Mouse (Mus musculus) CH12.LX (cell line): ENCODE measurements around the gene Hbq1b. TPM values are rescaled to one million over a fixed set of nuclear protein-coding genes. Genes with fewer than 3 reads are reported as not detected.

Experiments used
- DNase-seq: peaks from one replicate; pipeline ENCODE4 v3.0.0-alpha.2; 2013; ENCODE audit errors: extremely low read depth
- H3K27ac ChIP-seq: 2 replicates; pipeline ENCODE4 v1.5.1; 2012; ENCODE audit warnings: low read depth, mild to moderate bottlenecking, control low read depth, moderate library complexity; ENCODE audit not compliant: insufficient read depth
- H3K27me3 ChIP-seq: replicated peaks from 2 replicates; pipeline ENCODE3; 2012; ENCODE audit warnings: inconsistent platforms
- H3K36me3 ChIP-seq, 2 experiments: replicated peaks in 1 of 2; 2 replicates each; pipeline versions ENCODE3 to v1.6.1; 2012; ENCODE audit warnings: inconsistent platforms in 1 of 2, low read length in 1 of 2, mild to moderate bottlenecking in 1 of 2, mixed read lengths in 1 of 2, moderate library complexity in 1 of 2; ENCODE audit not compliant: control insufficient read depth in 1 of 2, insufficient read depth in 1 of 2
- H3K4me1 ChIP-seq, 2 experiments: 2 replicates each; pipeline ENCODE4 v1.6.1; 2012; ENCODE audit warnings: inconsistent platforms in 1 of 2, moderate library complexity in 1 of 2; ENCODE audit not compliant: insufficient read depth in 2 of 2, control insufficient read depth in 1 of 2
- H3K4me2 ChIP-seq: 2 replicates; pipeline ENCODE4 v1.6.1; 2012; ENCODE audit warnings: low read depth, mild to moderate bottlenecking, control low read depth; ENCODE audit not compliant: poor library complexity, insufficient read depth, severe bottlenecking
- H3K4me3 ChIP-seq, 3 experiments: fragments of 150-350 bp in 1 of 3; sonication (generic) in 1 of 3; replicated peaks in 1 of 3; 2 replicates each; pipeline versions ENCODE3 to v1.5.1; 2011 to 2012; ENCODE audit warnings: low read depth in 2 of 3, low read length in 2 of 3, mild to moderate bottlenecking in 2 of 3, moderate library complexity in 2 of 3, control low read depth in 1 of 3, improper control_type of control experiment in 1 of 3, inconsistent platforms in 1 of 3, mixed read lengths in 1 of 3; ENCODE audit not compliant: poor library complexity in 1 of 3
- H3K79me2 ChIP-seq: replicated peaks from 2 replicates; pipeline ENCODE4 v1.6.1; 2012; ENCODE audit warnings: mild to moderate bottlenecking, moderate library complexity; ENCODE audit not compliant: control insufficient read depth, poor library complexity, insufficient read depth, severe bottlenecking; ENCODE audit errors: extremely low read depth
- H3K9ac ChIP-seq: 2 replicates; pipeline ENCODE4 v1.6.1; 2012; ENCODE audit warnings: low read depth, mild to moderate bottlenecking, control low read depth, moderate library complexity; ENCODE audit not compliant: insufficient read depth
- H3K9me3 ChIP-seq: replicated peaks from 2 replicates; pipeline ENCODE3; 2012; ENCODE audit warnings: low read length, inconsistent platforms, mixed read lengths
- CHD2 ChIP-seq: IDR thresholded peaks from 2 replicates; pipeline ENCODE4 v1.6.1; 2011; ENCODE audit warnings: low read length, improper control_type of control experiment
- E2F4 ChIP-seq: IDR thresholded peaks from 2 replicates; pipeline ENCODE4 v1.6.1; 2011; ENCODE audit warnings: low read depth, low read length, improper control_type of control experiment; ENCODE audit not compliant: insufficient replicate concordance
- ELF1 ChIP-seq: IDR thresholded peaks from 2 replicates; pipeline ENCODE4 v1.6.1; 2014; ENCODE audit warnings: low read depth, mild to moderate bottlenecking, inconsistent platforms, low read length, improper control_type of control experiment
- EP300 ChIP-seq: IDR thresholded peaks from 2 replicates; pipeline ENCODE4 v1.6.1; 2011; ENCODE audit warnings: low read length, improper control_type of control experiment
- ETS1 ChIP-seq: conservative IDR thresholded peaks from 2 replicates; pipeline ENCODE4 v1.6.1; 2012; ENCODE audit warnings: low read depth, mild to moderate bottlenecking, inconsistent platforms, low read length, improper control_type of control experiment, moderate library complexity
- GABPA ChIP-seq: IDR thresholded peaks from 2 replicates; pipeline ENCODE4 v1.6.1; 2012; ENCODE audit warnings: low read depth, low read length, improper control_type of control experiment, inconsistent platforms; ENCODE audit not compliant: insufficient replicate concordance
- MAFK ChIP-seq: IDR thresholded peaks from 2 replicates; pipeline ENCODE4 v1.6.1; 2011; ENCODE audit warnings: low read length, improper control_type of control experiment; ENCODE audit not compliant: insufficient replicate concordance
- MAX ChIP-seq: IDR thresholded peaks from 2 replicates; pipeline ENCODE4 v1.6.1; 2011; ENCODE audit warnings: low read length, improper control_type of control experiment
- MAZ ChIP-seq: IDR thresholded peaks from 2 replicates; pipeline ENCODE4 v1.6.1; 2012; ENCODE audit warnings: low read depth, mild to moderate bottlenecking, inconsistent platforms, low read length, improper control_type of control experiment, moderate library complexity
- MEF2A ChIP-seq: IDR thresholded peaks from 2 replicates; pipeline ENCODE4 v1.6.1; 2014; ENCODE audit warnings: low read depth, mild to moderate bottlenecking, inconsistent platforms, low read length, improper control_type of control experiment, borderline replicate concordance
- POLR2A ChIP-seq: IDR thresholded peaks from 2 replicates; pipeline ENCODE4 v1.6.1; 2011; ENCODE audit warnings: low read depth, mild to moderate bottlenecking, improper control_type of control experiment, low read length
- SIN3A ChIP-seq: IDR thresholded peaks from 2 replicates; pipeline ENCODE4 v1.6.1; 2012; ENCODE audit warnings: low read length, improper control_type of control experiment, inconsistent platforms
- SMC3 ChIP-seq: IDR thresholded peaks from 2 replicates; pipeline ENCODE4 v1.6.1; 2011; ENCODE audit warnings: low read depth, low read length, improper control_type of control experiment
- TBP ChIP-seq: conservative IDR thresholded peaks from 2 replicates; pipeline ENCODE4 v1.6.1; 2011; ENCODE audit warnings: low read depth, low read length, improper control_type of control experiment
- UBTF ChIP-seq: IDR thresholded peaks from 2 replicates; pipeline ENCODE4 v1.6.1; 2012; ENCODE audit warnings: low read depth, mild to moderate bottlenecking, inconsistent platforms, low read length, improper control_type of control experiment, moderate library complexity
- USF1 ChIP-seq: IDR thresholded peaks from 2 replicates; pipeline ENCODE4 v1.6.1; 2014; ENCODE audit warnings: low read depth, mild to moderate bottlenecking, inconsistent platforms, low read length, improper control_type of control experiment
- USF2 ChIP-seq: conservative IDR thresholded peaks from 2 replicates; pipeline ENCODE4 v1.6.1; 2011; ENCODE audit warnings: low read depth, low read length, improper control_type of control experiment
- ZC3H11A ChIP-seq: IDR thresholded peaks from 2 replicates; pipeline ENCODE4 v1.6.1; 2012; ENCODE audit warnings: low read depth, mild to moderate bottlenecking, inconsistent platforms, low read length, improper control_type of control experiment
- ZMIZ1 ChIP-seq: IDR thresholded peaks from 2 replicates; pipeline ENCODE4 v1.6.1; 2012; ENCODE audit warnings: low read depth, mild to moderate bottlenecking, inconsistent platforms, low read length, improper control_type of control experiment
- dilution Hi-C: fragments of 300-500 bp; cut with MboI; formaldehyde crosslinking; loops from 2 replicates; pipeline ENCODE4 v1.14.3; 2020; ENCODE audit warnings: low sequenced_read_pairs; ENCODE audit not compliant: extremely low pct_unique_long_range_greater_than_20kb, extremely low pct_ligation_motif_present
- in situ Hi-C: fragments of 300-500 bp; cut with MboI; formaldehyde crosslinking; loops from 3 replicates; pipeline ENCODE4 v1.14.3; 2019; ENCODE audit warnings: low sequenced_read_pairs, low pct_ligation_motif_present, low pct_unique_long_range_greater_than_20kb, mixed read lengths
- polyA plus RNA-seq: library from polyadenylated mRNA; unstranded; fragments of >175 nt; gene quantifications from 2 replicates; pipeline ENCODE4 v1.2.1, GENCODE M21; 2012; ENCODE audit warnings: low read depth; ENCODE audit not compliant: insufficient read length
- total RNA-seq, 2 experiments: library from RNA; depleted of rRNA; stranded (reverse); fragments of 300-350 nt in 1 of 2; fragments of >200 nt in 1 of 2; gene quantifications; 2 replicates each; pipeline ENCODE4 v1.2.3; 2012 to 2014

Gene Hbq1b
- total and polyA plus RNA-seq, 3 experiments = not detected

DNA sequence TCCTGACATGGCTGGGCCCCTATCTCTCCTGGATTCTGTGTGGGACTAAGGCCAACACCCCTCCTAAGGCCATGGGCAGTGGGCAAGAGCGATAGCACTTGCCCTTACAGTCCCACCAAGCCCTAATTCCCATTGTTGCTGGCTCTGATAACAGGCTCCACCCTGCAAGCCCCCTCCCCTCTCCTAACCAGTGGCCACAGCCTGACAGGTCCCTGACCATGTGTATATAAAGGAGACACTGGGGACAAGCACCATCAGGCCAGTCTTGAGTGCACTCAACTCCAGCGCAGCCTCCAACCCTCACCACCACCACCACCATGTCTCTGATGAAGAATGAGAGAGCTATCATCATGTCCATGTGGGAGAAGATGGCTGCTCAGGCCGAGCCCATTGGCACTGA is 10.4 kb upstream of the Hbq1b start, which contains the start of gene Hba-x:
Gene Hba-x (plus strand): TSS at position 54 of the 400 bp plus-strand sequence.
- H3K9me3 ChIP-seq = no peaks in the 10 kb centered on the region
- dilution Hi-C loops (no loop called here), in situ Hi-C loops (no loop called here)
- no peak within 1 kb of the TSS for H3K4me2 ChIP-seq
- H3K9ac ChIP-seq = no peak within 1 kb of the TSS
- no peak within 1 kb of the TSS for H3K4me3 ChIP-seq
- H3K4me1 ChIP-seq = peaks cover 6 to 12% of the 10 kb centered on the region in 2 experiments
- no peak within 1 kb of the TSS for H3K27ac ChIP-seq
- no peaks in the 10 kb centered on the region for H3K79me2 ChIP-seq
- H3K36me3 ChIP-seq = no peaks in the 10 kb centered on the region
- DNase-seq = no peak
- TF ChIP-seq MEF2A (no peak), ETS1 (no peak), POLR2A (no peak), SIN3A (no peak), ELF1 (no peak), ZC3H11A (no peak), UBTF (no peak), MAZ (no peak), EP300 (no peak), SMC3 (no peak), USF1 (no peak)
- peaks cover 14% of the 10 kb centered on the region for H3K27me3 ChIP-seq

DNA sequence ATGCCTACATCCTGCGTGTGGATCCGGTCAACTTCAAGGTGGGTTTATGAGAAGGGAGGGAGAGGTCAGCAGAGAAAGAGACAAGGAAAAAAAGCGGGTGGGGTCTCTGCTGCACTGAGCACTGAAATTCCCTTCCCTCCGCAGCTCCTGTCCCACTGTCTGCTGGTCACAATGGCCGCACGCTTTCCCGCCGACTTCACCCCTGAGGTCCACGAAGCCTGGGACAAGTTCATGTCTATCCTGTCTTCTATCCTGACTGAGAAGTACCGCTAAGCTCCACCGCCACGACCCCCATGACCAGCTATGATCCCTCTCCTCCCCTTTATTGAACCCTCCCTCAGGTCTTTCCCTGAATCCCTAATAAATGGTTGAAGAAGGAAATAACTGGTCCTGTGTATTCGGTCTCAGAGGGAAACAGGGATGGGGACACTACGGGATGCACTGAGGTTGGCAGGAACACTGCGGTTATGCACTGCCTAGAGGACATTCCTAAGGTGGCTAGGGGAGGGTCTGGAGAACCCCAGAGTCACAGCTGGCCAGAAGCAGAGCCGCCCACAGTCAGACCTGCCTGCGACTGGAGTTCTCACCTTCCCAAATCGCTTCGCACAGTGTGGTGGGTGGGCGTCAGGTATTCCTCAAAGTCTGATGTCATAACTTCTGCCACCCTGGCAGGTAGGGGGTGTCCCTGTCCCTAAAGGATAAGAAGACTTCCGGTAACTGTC is 8.9 kb upstream of the Hbq1b start:
- in situ Hi-C loops = no loop called here
- no peak overlapping the region for H3K27ac ChIP-seq
- no peak overlapping the region for H3K4me3 ChIP-seq
- H3K79me2 ChIP-seq = no peaks in the 10 kb centered on the region
- no peak overlapping the region for H3K9ac ChIP-seq
- no peak for DNase-seq
- H3K27me3 ChIP-seq = peaks cover 16% of the 10 kb centered on the region
- dilution Hi-C loops = no loop called here
- TF ChIP-seq USF2 = no peak
- no peak for TF ChIP-seq MAX
- TF ChIP-seq CHD2 = no peak
- TF ChIP-seq SMC3 = no peak
- TF ChIP-seq GABPA = no peak
- TF ChIP-seq MAFK = no peak
- TF ChIP-seq MEF2A = no peak
- TF ChIP-seq E2F4 = no peak
- TF ChIP-seq TBP = no peak
- TF ChIP-seq SIN3A = no peak
- no peak for TF ChIP-seq USF1
- no peak for TF ChIP-seq ZMIZ1
- H3K36me3 ChIP-seq = no peaks in the 10 kb centered on the region
- H3K4me2 ChIP-seq = no peak overlapping the region
- peaks cover 4 to 13% of the 10 kb centered on the region in 2 experiments; a peak in 2 of 4 replicates for H3K4me1 ChIP-seq
- H3K9me3 ChIP-seq = no peaks in the 10 kb centered on the region
